Mouse (Mus musculus): ENCODE measurements around the gene Tmem163. TPM values are rescaled to one million over a fixed set of nuclear protein-coding genes. Genes with fewer than 3 reads are reported as not detected.

Tmem163 gene
- total and polyA plus RNA-seq, 3 experiments = not detected

GRCm38 (mm10) chr1:127586156-127586555 is 93.2 kb downstream of the Tmem163 start:
- H3K36me3 ChIP-seq (ENCODE audit: control insufficient read depth in 1 of 2, insufficient read depth in 2 of 2, low read length in 2 of 2) = no peaks in the 10 kb centered on the region
- H3K9me3 ChIP-seq (replicated peaks; ENCODE audit: insufficient read depth, low read length) = no peaks in the 10 kb centered on the region
- H3K27ac ChIP-seq (ENCODE audit: control insufficient read depth, low read depth, low read length) = no peak overlapping the region
- TF ChIP-seq NRF1 (IDR thresholded peaks at IDR 0.05; ENCODE audit: insufficient read depth, low read depth, low read length, poor library complexity, severe bottlenecking) (no peak), MAX (IDR thresholded peaks at IDR 0.05; ENCODE audit: low read length) (no peak), GABPA (IDR thresholded peaks at IDR 0.05; ENCODE audit: low read depth, low read length) (no peak), ZC3H11A (IDR thresholded peaks at IDR 0.05; ENCODE audit: low read depth, low read length) (no peak), ZNF384 (IDR thresholded peaks at IDR 0.05; ENCODE audit: low read depth, low read length) (no peak), HCFC1 (IDR thresholded peaks at IDR 0.05; ENCODE audit: low read depth, low read length) (no peak), MAZ (IDR thresholded peaks at IDR 0.05; ENCODE audit: low read depth, low read length) (no peak), MXI1 (IDR thresholded peaks at IDR 0.05; ENCODE audit: low read depth, low read length) (no peak), UBTF (IDR thresholded peaks at IDR 0.05; ENCODE audit: borderline replicate concordance, insufficient read depth, low read depth, low read length) (no peak), TAL1 (IDR thresholded peaks at IDR 0.05; ENCODE audit: low read length) (no peak), ZMIZ1 (IDR thresholded peaks at IDR 0.05; ENCODE audit: low read depth, low read length) (no peak), KAT2A (conservative IDR thresholded peaks at IDR 0.05; ENCODE audit: low read depth, low read length) (no peak), USF1 (IDR thresholded peaks at IDR 0.05; ENCODE audit: low read depth, low read length) (no peak)
- H3K9ac ChIP-seq (ENCODE audit: control insufficient read depth, low read depth, low read length, poor library complexity, severe bottlenecking) = no peak overlapping the region
- H3K4me3 ChIP-seq (ENCODE audit: control insufficient read depth in 1 of 2, insufficient read depth in 1 of 2, low read depth in 2 of 2, low read length in 2 of 2) = no peak overlapping the region
- no peak for DNase-seq (ENCODE audit: low read depth, low spot score)
- H3K27me3 ChIP-seq (ENCODE audit: control insufficient read depth in 1 of 2, insufficient read depth in 2 of 2, low read length in 2 of 2) = no peaks in the 10 kb centered on the region
- H3K79me2 ChIP-seq (ENCODE audit: control insufficient read depth, insufficient read depth, low read length, poor library complexity) = no peaks in the 10 kb centered on the region
- H3K4me1 ChIP-seq (ENCODE audit: control insufficient read depth in 1 of 2, insufficient read depth in 2 of 2, low read length in 2 of 2) = no peaks in the 10 kb centered on the region

DNA sequence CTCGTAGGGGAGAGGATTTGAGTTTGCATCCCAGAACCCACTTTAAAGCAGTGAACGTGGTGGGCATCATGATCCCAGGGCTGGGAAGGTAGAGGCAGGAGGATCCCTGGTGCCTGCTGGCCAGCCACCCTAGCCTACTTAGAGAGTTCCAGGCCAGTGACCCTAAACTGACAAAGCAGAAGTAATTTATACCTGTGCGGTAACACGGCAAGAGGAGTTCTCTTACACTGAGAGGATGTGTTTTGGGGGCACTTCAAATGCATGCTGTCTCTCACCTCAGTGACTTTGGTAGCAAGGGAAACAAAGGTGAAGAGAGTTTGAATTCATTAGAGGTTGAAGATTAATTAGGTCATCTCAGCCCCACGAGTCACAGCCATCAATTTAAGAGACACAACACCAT is 101.4 kb downstream of the Tmem163 start:
- H3K9ac ChIP-seq (ENCODE audit: control insufficient read depth, low read depth, low read length, poor library complexity, severe bottlenecking) = no peak overlapping the region
- no peak for DNase-seq (ENCODE audit: low read depth, low spot score)
- no peak overlapping the region for H3K27ac ChIP-seq (ENCODE audit: control insufficient read depth, low read depth, low read length)
- H3K27me3 ChIP-seq (ENCODE audit: control insufficient read depth in 1 of 2, insufficient read depth in 2 of 2, low read length in 2 of 2) = no peaks in the 10 kb centered on the region
- H3K36me3 ChIP-seq (ENCODE audit: control insufficient read depth in 1 of 2, insufficient read depth in 2 of 2, low read length in 2 of 2) = no peaks in the 10 kb centered on the region
- no peaks in the 10 kb centered on the region for H3K79me2 ChIP-seq (ENCODE audit: control insufficient read depth, insufficient read depth, low read length, poor library complexity)
- no peaks in the 10 kb centered on the region for H3K4me1 ChIP-seq (ENCODE audit: control insufficient read depth in 1 of 2, insufficient read depth in 2 of 2, low read length in 2 of 2)
- TF ChIP-seq USF2 (IDR thresholded peaks at IDR 0.05; ENCODE audit: borderline replicate concordance in 1 of 2, insufficient read depth in 1 of 2, low read depth in 1 of 2, low read length in 2 of 2) (no peak), MAFK (IDR thresholded peaks at IDR 0.05; ENCODE audit: borderline replicate concordance, low read depth, low read length) (no peak)
- no peaks in the 10 kb centered on the region for H3K9me3 ChIP-seq (replicated peaks; ENCODE audit: insufficient read depth, low read length)
- H3K4me3 ChIP-seq (ENCODE audit: control insufficient read depth in 1 of 2, insufficient read depth in 1 of 2, low read depth in 2 of 2, low read length in 2 of 2) = no peak overlapping the region
